Mouse (Mus musculus) left cerebral cortex, postnatal 4 days (tissue): ENCODE data around the gene Stk32c. TPM values are rescaled to one million over a fixed set of nuclear protein-coding genes. Genes with fewer than 3 reads are reported as not detected.

Experiments
- DNase-seq: peaks from one replicate; pipeline ENCODE4 v3.0.0-alpha.2; 2022
- intact Hi-C: fragments of 180-260 bp; cut with DNase I; formaldehyde crosslinking; loops from one replicate; pipeline ENCODE4 v1.15.1; 2025
- total RNA-seq, 2 experiments: library from RNA; stranded (reverse); gene quantifications; 2 replicates each; pipeline ENCODE4 v1.2.3; 2021

The Stk32c gene
- total RNA-seq, 2 experiments from 2014 or later, result 53.9 to 59.5 TPM

- DNase-seq, result peak; percentile 57
- intact Hi-C loops, result loop anchor here (10.0 kb wide), 1 partner anchor 87 kb away; no protein-coding TSS in a partner anchor
Measured at GRCm38 (mm10) chr7:139208023-139208772, 4.9 kb downstream of the Stk32c start.

- intact Hi-C loops, result loop anchor here (5.0 to 10.0 kb wide), 2 partner anchors 79 to 94 kb away; no protein-coding TSS in a partner anchor
- no peak for DNase-seq
Measured at GRCm38 (mm10) chr7:139201209-139201608, 11.9 kb downstream of the Stk32c start.

- intact Hi-C loops, result loop anchor here (5.0 to 10.0 kb wide), 2 partner anchors 78 to 95 kb away; no protein-coding TSS in a partner anchor
- peak; percentile 76 for DNase-seq
Measured at GRCm38 (mm10) chr7:139200108-139200507, 13.0 kb downstream of the Stk32c start.

- no peak for DNase-seq
- intact Hi-C loops, result no loop called here
Measured at GRCm38 (mm10) chr7:139197022-139197421, 16.1 kb downstream of the Stk32c start.

- intact Hi-C loops, result no loop called here
- no peak for DNase-seq
Measured at GRCm38 (mm10) chr7:139191619-139192018, 21.5 kb downstream of the Stk32c start.

GRCm38 (mm10) chr7:139190616-139191015, 22.5 kb downstream of the Stk32c start:
- intact Hi-C loops, result no loop called here
- no peak for DNase-seq

- intact Hi-C loops, result no loop called here
- DNase-seq, result no peak
Measured at GRCm38 (mm10) chr7:139188634-139189207, 24.4 kb downstream of the Stk32c start.

- intact Hi-C loops, result no loop called here
- DNase-seq, result peak; percentile 74
Measured at GRCm38 (mm10) chr7:139187771-139188633, 25.1 kb downstream of the Stk32c start.

GRCm38 (mm10) chr7:139187277-139187676, 25.8 kb downstream of the Stk32c start:
- intact Hi-C loops, result no loop called here
- DNase-seq, result no peak

GRCm38 (mm10) chr7:139186436-139186835, 26.7 kb downstream of the Stk32c start:
- DNase-seq, result no peak
- intact Hi-C loops, result no loop called here

- DNase-seq, result no peak
- intact Hi-C loops, result no loop called here
Measured at GRCm38 (mm10) chr7:139185971-139186370, 27.1 kb downstream of the Stk32c start.

GRCm38 (mm10) chr7:139184846-139185245, 28.3 kb downstream of the Stk32c start:
- intact Hi-C loops, result no loop called here

GRCm38 (mm10) chr7:139184396-139184795, 28.7 kb downstream of the Stk32c start:
- DNase-seq, result no peak
- intact Hi-C loops, result no loop called here

More at GRCm38 (mm10) chr7:139184846-139185245, 28.3 kb downstream of the Stk32c start:
- DNase-seq, result no peak

GRCm38 (mm10) chr7:139180058-139180457, 33.0 kb downstream of the Stk32c start:
- DNase-seq, result no peak
- intact Hi-C loops, result no loop called here

- intact Hi-C loops, result no loop called here
Measured at GRCm38 (mm10) chr7:139179299-139179698, 33.8 kb downstream of the Stk32c start.

GRCm38 (mm10) chr7:139169143-139169542, 44.0 kb downstream of the Stk32c start:
- DNase-seq, result no peak
- intact Hi-C loops, result no loop called here

More at GRCm38 (mm10) chr7:139179299-139179698, 33.8 kb downstream of the Stk32c start:
- DNase-seq, result no peak

- intact Hi-C loops, result no loop called here
Measured at GRCm38 (mm10) chr7:139164410-139164809, 48.7 kb downstream of the Stk32c start.

GRCm38 (mm10) chr7:139158956-139159355, 54.2 kb downstream of the Stk32c start:
- DNase-seq, result peak; percentile 49
- intact Hi-C loops, result no loop called here

More at GRCm38 (mm10) chr7:139164410-139164809, 48.7 kb downstream of the Stk32c start:
- no peak for DNase-seq

GRCm38 (mm10) chr7:139158549-139158948, 54.6 kb downstream of the Stk32c start:
- DNase-seq, result no peak
- intact Hi-C loops, result no loop called here

GRCm38 (mm10) chr7:139157541-139157940, 55.6 kb downstream of the Stk32c start:
- intact Hi-C loops, result no loop called here
- DNase-seq, result no peak
